Mouse (Mus musculus) C2C12 (cell line): ENCODE results near the gene Msantd1. TPM values are rescaled to one million over a fixed set of nuclear protein-coding genes. Genes with fewer than 3 reads are reported as not detected.

ENCODE experiments used
- H3K27me3 ChIP-seq: one replicate; pipeline ENCODE4 v1.6.1; 2011; ENCODE audit not compliant: control insufficient read depth, insufficient read depth, insufficient read length
- H3K36me3 ChIP-seq: one replicate; pipeline ENCODE4 v1.6.1; 2011; ENCODE audit not compliant: control insufficient read depth, insufficient read depth
- H3K4me3 ChIP-seq: one replicate; pipeline ENCODE4 v1.5.1; 2011; ENCODE audit warnings: mild to moderate bottlenecking, control low read depth; ENCODE audit not compliant: poor library complexity, insufficient read depth, severe bottlenecking
- H3K79me2 ChIP-seq: one replicate; pipeline ENCODE4 v1.6.1; 2011; ENCODE audit not compliant: control insufficient read depth, insufficient read depth
- H3K79me3 ChIP-seq: one replicate; pipeline ENCODE4 v1.6.1; 2011; ENCODE audit warnings: low read depth, control low read depth
- H3ac ChIP-seq: one replicate; pipeline ENCODE3; 2011; ENCODE audit warnings: low read depth; ENCODE audit not compliant: control insufficient read depth, insufficient read length
- CEBPB ChIP-seq: IDR thresholded peaks from one replicate; pipeline ENCODE4 v1.6.1; 2011; ENCODE audit warnings: low read depth, mild to moderate bottlenecking, control low read depth, moderate library complexity
- CTCF ChIP-seq: IDR thresholded peaks from one replicate; pipeline ENCODE4 v1.5.1; 2011; ENCODE audit not compliant: control insufficient read depth, insufficient read depth, insufficient read length
- FOSL1 ChIP-seq: IDR thresholded peaks from one replicate; pipeline ENCODE4 v1.8.0; 2011; ENCODE audit warnings: mild to moderate bottlenecking, low read length; ENCODE audit not compliant: poor library complexity, insufficient read depth, severe bottlenecking
- MAX ChIP-seq: IDR thresholded peaks from one replicate; pipeline ENCODE4 v1.6.1; 2011; ENCODE audit warnings: mild to moderate bottlenecking, control low read depth
- MYOD1 ChIP-seq: IDR thresholded peaks from one replicate; pipeline ENCODE4 v1.6.1; 2011; ENCODE audit warnings: low read depth; ENCODE audit not compliant: control insufficient read depth, insufficient read length
- MYOG ChIP-seq: IDR thresholded peaks from one replicate; pipeline ENCODE4 v1.6.1; 2011; ENCODE audit not compliant: control insufficient read depth, insufficient read length; ENCODE audit errors: extremely low read depth
- USF1 ChIP-seq: IDR thresholded peaks from one replicate; pipeline ENCODE4 v1.6.1; 2011; ENCODE audit warnings: low read depth, mild to moderate bottlenecking, control low read depth, moderate library complexity
- polyA plus RNA-seq: library from polyadenylated mRNA; unstranded; fragments of >200 nt; fragmentation: generic; extraction: Trizol; gene quantifications from one replicate; pipeline ENCODE4 v1.2.1, GENCODE M21; 2012; ENCODE audit warnings: missing spikeins

Msantd1 gene
- polyA plus RNA-seq, 1 experiment, result not detected

GRCm38 (mm10) chr5:34931091-34931490 is 23.3 kb downstream of the Msantd1 start:
- Histone ChIP-seq H3ac (no peak overlapping the region), H3K36me3 (no peaks in the 10 kb centered on the region), H3K4me3 (no peak overlapping the region), H3K79me3 (no peaks in the 10 kb centered on the region), H3K27me3 (peaks cover 4% of the 10 kb centered on the region), H3K79me2 (no peaks in the 10 kb centered on the region)
- TF ChIP-seq CEBPB, result no peak
- TF ChIP-seq MYOD1, result no peak
- TF ChIP-seq MAX, result no peak
- TF ChIP-seq MYOG, result no peak
- no peak for TF ChIP-seq CTCF
- TF ChIP-seq USF1, result no peak
- no peak for TF ChIP-seq FOSL1

- Histone ChIP-seq H3K79me3 (no peaks in the 10 kb centered on the region), H3K27me3 (peaks cover 4% of the 10 kb centered on the region), H3K36me3 (no peaks in the 10 kb centered on the region), H3K4me3 (no peak overlapping the region), H3K79me2 (no peaks in the 10 kb centered on the region), H3ac (no peak overlapping the region)
- no peak for TF ChIP-seq MYOD1
- no peak for TF ChIP-seq CTCF
- TF ChIP-seq USF1, result no peak
- TF ChIP-seq FOSL1, result no peak
- no peak for TF ChIP-seq MYOG
- TF ChIP-seq CEBPB, result no peak
- no peak for TF ChIP-seq MAX
These were observed 24.0 kb downstream of the Msantd1 start for GRCm38 (mm10) chr5:34931516-34932457.

GRCm38 (mm10) chr5:34932458-34932806 is 24.6 kb downstream of the Msantd1 start:
- Histone ChIP-seq H3K4me3 (no peak overlapping the region), H3K36me3 (no peaks in the 10 kb centered on the region), H3ac (no peak overlapping the region), H3K79me2 (no peaks in the 10 kb centered on the region), H3K79me3 (no peaks in the 10 kb centered on the region), H3K27me3 (peaks cover 4% of the 10 kb centered on the region)
- TF ChIP-seq FOSL1 (no peak), CTCF (no peak), USF1 (no peak), MAX (no peak)

- no peaks in the 10 kb centered on the region for H3K79me2 ChIP-seq
- no peak for TF ChIP-seq CEBPB
- no peak for TF ChIP-seq USF1
- no peak for TF ChIP-seq MYOD1
- TF ChIP-seq CTCF, result no peak
- no peak for TF ChIP-seq MAX
- TF ChIP-seq MYOG, result no peak
- TF ChIP-seq FOSL1, result no peak
These were observed 25.6 kb downstream of the Msantd1 start for GRCm38 (mm10) chr5:34933461-34933860.

GRCm38 (mm10) chr5:34941710-34942470 is 34.1 kb downstream of the Msantd1 start:
- Histone ChIP-seq H3K36me3 (no peaks in the 10 kb centered on the region), H3K79me3 (no peaks in the 10 kb centered on the region), H3ac (no peak overlapping the region), H3K4me3 (no peak overlapping the region), H3K79me2 (no peaks in the 10 kb centered on the region), H3K27me3 (no peaks in the 10 kb centered on the region)
- TF ChIP-seq MYOG (no peak), MYOD1 (no peak), CEBPB (no peak), USF1 (no peak), MAX (no peak), CTCF (no peak), FOSL1 (no peak)

More at GRCm38 (mm10) chr5:34933461-34933860, 25.6 kb downstream of the Msantd1 start:
- Histone ChIP-seq H3K36me3 (no peaks in the 10 kb centered on the region), H3K27me3 (peaks cover 4% of the 10 kb centered on the region), H3K4me3 (no peak overlapping the region), H3ac (no peak overlapping the region), H3K79me3 (no peaks in the 10 kb centered on the region)

- H3K79me2 ChIP-seq, result no peaks in the 10 kb centered on the region
- H3ac ChIP-seq, result no peak overlapping the region
- H3K36me3 ChIP-seq, result no peaks in the 10 kb centered on the region
- no peak for TF ChIP-seq MYOG
- no peak for TF ChIP-seq MAX
- TF ChIP-seq MYOD1, result no peak
- TF ChIP-seq CTCF, result no peak
- TF ChIP-seq CEBPB, result no peak
- no peak for TF ChIP-seq USF1
- TF ChIP-seq FOSL1, result no peak
- H3K27me3 ChIP-seq, result no peaks in the 10 kb centered on the region
- no peak overlapping the region for H3K4me3 ChIP-seq
- H3K79me3 ChIP-seq, result no peaks in the 10 kb centered on the region
These were observed 35.6 kb downstream of the Msantd1 start for GRCm38 (mm10) chr5:34943428-34943827.
